Mouse (Mus musculus) lung, postnatal 4 days (tissue): ENCODE measurements around the gene Tmem237.

Source experiments
- DNase-seq, 2 experiments: peaks; one replicate each; pipeline ENCODE4 v3.0.0; 2021

Tmem237 gene

GRCm38 (mm10) chr1:59119720-59120457 is at the start of gene Tmem237:
Tmem237 (minus strand) TSS chr1:59120408.
- DNase-seq = peak; percentile 92 to 95

- DNase-seq = no peak
These were observed 49.4 kb upstream of the Tmem237 start for GRCm38 (mm10) chr1:59169586-59169985.

- DNase-seq = no peak
These were observed 48.3 kb upstream of the Tmem237 start for GRCm38 (mm10) chr1:59168556-59168955.

GRCm38 (mm10) chr1:59167654-59168425 is 47.6 kb upstream of the Tmem237 start:
- no peak for DNase-seq

GRCm38 (mm10) chr1:59166232-59166905 is 46.2 kb upstream of the Tmem237 start:
- no peak for DNase-seq

- DNase-seq = no peak
These were observed 43.7 kb upstream of the Tmem237 start for GRCm38 (mm10) chr1:59163918-59164317.

GRCm38 (mm10) chr1:59163030-59163461 is 42.8 kb upstream of the Tmem237 start, which contains the start of gene Mpp4:
Mpp4 (minus strand) TSS chr1:59163389.
- no peak for DNase-seq

GRCm38 (mm10) chr1:59162309-59163024 is 42.3 kb upstream of the Tmem237 start:
- DNase-seq = no peak

- DNase-seq = no peak
These were observed 41.2 kb upstream of the Tmem237 start for GRCm38 (mm10) chr1:59161396-59161795.

- no peak for DNase-seq
These were observed 40.7 kb upstream of the Tmem237 start for GRCm38 (mm10) chr1:59160871-59161270.

- DNase-seq = no peak
These were observed 38.9 kb upstream of the Tmem237 start for GRCm38 (mm10) chr1:59159136-59159535.

- no peak for DNase-seq
These were observed 38.3 kb upstream of the Tmem237 start for GRCm38 (mm10) chr1:59158498-59158897.

- no peak for DNase-seq
These were observed 37.6 kb upstream of the Tmem237 start for GRCm38 (mm10) chr1:59157846-59158245.

GRCm38 (mm10) chr1:59152346-59152745 is 32.1 kb upstream of the Tmem237 start:
- no peak for DNase-seq

- DNase-seq = no peak
These were observed 30.3 kb upstream of the Tmem237 start for GRCm38 (mm10) chr1:59150542-59150941.

GRCm38 (mm10) chr1:59144543-59144942 is 24.3 kb upstream of the Tmem237 start:
- peak; percentile 30 to 49 for DNase-seq

GRCm38 (mm10) chr1:59142809-59143208 is 22.6 kb upstream of the Tmem237 start:
- DNase-seq = peak; percentile 42 to 73

GRCm38 (mm10) chr1:59134419-59134818 is 14.2 kb upstream of the Tmem237 start:
- DNase-seq = peak; percentile 56 to 59

- DNase-seq = peak in 1 of 2 experiments; percentile 28
These were observed 8.7 kb upstream of the Tmem237 start for GRCm38 (mm10) chr1:59128879-59129278.

GRCm38 (mm10) chr1:59125558-59125957 is 5.3 kb upstream of the Tmem237 start:
- no peak for DNase-seq

- DNase-seq = peak; percentile 19 to 27
These were observed 9.7 kb downstream of the Tmem237 start for GRCm38 (mm10) chr1:59110524-59110923.

GRCm38 (mm10) chr1:59102071-59102470 is 18.1 kb downstream of the Tmem237 start:
- DNase-seq = no peak

- no peak for DNase-seq
These were observed 19.2 kb downstream of the Tmem237 start for GRCm38 (mm10) chr1:59101020-59101419.
